Mouse (Mus musculus) adrenal gland, postnatal 14 days (tissue): Measurements from ENCODE around the gene Gli1. TPM values are rescaled to one million over a fixed set of nuclear protein-coding genes. Genes with fewer than 3 reads are reported as not detected.

Experiments used
- DNase-seq: peaks from one replicate; pipeline ENCODE4 v3.0.0; 2021; ENCODE audit warnings: mixed read lengths
- total RNA-seq: library from RNA; stranded (reverse); gene quantifications from 2 replicates; pipeline ENCODE4 v1.2.3, GENCODE M21; 2021

Gene Gli1
- total RNA-seq, 1 experiment from 2014 or later, result 3.9 TPM

DNA sequence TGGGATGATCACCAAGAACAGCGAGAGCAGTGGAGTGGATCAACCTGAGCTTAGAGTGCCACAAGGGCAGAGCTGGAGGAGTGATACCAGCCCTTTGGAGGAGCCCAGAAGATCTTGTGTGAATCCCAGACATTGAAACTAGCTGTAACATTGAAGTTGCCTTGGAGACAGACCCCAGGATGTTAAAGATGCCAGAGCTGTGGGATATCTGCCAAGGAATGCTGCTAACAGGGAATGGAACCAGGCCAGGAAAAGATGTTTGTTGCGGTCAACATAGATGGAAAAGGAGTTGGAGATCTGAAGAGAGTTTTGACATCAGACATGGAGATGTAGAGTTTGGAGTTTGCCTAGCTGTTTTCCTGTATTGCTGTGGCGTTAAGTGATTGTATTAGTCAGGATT, 4.4 kb upstream of the Gli1 start:
- no peak for DNase-seq

DNA sequence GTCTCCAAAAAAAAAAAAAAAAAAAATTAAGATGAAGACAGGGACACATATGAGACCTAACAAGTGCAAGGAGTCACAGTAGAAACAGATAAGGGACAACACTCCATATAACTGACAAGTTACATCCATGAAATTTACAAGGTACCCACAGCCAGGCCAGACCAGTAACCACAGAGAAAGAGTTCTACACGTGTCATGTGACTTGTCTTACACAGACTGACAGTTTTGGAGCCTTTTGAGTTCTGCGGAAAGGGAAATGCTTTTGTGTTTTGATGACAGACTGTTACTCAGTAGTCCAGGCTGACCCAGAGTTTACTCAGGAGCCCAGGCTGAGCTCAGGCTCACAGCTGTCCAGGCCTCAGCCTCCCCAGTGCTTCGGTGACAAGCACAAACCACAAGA, 1.3 kb upstream of the Gli1 start:
- DNase-seq, result no peak

DNA sequence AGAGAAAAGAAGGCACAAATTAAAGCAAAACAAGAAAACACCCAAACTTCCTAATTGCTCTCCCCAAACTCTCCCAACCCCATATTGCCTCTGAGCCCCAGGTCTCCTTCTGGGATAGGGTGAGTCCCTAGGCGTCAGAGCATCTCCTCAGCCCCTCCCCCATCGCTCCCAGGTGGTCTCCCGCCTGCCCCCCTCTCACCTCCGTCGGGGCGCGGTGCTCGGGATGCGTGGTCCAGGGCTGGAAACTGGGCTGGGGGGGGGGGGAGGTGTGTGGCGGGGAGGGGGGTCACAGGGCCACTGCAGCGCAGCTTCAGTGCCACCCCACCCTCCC, 449 bp downstream of the Gli1 start:
- no peak for DNase-seq

DNA sequence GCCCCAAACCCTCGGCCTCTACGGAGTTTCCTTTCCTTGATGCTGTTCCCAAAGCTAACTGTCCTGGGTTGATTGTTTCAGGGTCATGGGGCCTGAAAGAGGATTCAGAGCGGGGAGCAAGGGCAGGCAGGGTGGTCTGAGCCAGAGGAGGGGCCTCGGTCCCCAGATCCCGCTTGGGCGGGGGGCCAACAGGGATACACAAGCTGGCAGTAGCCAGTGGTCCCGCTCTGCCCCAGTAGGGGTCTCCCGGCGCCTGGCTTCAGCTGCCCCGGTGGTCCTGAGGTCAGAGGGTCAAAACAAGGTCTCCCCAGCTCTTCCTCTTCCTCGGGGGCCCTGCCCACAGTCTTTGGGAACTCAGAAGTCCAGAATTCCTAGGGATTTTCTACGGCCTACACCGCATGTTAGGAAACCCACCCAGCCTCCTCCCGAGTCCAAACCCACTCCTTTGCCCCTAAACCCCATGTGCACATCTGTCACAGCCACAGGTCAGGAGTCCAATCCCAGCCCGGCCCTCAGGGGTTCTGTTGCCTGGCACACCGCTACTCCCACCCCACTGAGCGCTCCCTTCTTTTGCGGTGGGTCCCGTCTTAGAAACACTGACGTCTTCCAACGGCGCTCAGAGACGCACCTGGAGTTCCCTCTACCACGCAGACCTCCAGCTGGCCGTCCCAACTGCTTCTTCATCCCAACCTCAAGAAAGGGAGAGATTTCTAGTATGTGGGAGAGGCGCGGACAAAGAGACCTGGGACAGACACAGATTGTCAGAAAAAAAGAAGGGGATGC, 1.0 kb downstream of the Gli1 start:
- no peak for DNase-seq

DNA sequence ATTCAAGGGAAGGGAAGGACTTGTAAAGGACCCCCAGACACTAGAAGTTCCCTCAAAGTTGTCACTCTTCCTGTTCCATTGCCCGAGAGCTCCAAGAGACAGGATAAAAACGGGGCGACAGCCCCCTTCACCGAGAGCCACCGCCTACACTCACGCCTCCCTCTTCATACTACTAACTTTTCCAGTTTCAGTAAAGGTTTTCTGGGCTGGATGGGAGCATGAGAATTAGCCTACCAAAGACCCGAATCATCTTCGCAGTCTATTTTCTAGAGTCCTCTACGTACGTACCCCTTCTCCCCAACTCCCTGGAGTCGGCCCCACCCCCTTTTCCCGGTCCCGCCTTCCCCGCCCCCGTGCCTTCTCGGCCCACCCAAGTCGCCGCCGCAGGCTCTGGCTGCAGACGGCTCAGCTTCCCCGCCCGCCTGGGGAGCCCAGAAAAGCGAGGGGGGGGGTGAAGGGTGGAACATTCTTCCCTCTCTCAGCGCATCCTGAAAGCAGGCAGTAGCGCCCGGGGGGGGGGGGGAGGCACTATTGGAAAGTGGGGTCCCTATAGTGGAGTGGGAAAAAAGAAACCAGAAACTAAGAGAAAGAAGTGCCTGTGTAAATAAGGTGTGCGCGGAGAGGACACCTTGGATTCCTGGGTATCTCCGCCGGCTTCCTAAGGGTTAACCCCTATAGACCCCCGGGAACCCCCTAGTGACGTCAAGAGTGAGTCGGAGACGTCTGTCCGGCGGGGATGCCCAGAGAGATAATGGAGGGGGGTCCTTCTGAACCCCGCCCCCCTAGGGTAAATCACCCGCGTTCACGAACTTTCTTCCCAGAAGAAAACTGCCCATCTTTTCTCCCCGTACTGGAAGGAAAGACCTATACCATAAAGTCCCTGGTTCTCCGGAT, 1.8 kb downstream of the Gli1 start:
- peak; percentile 68 for DNase-seq

DNA sequence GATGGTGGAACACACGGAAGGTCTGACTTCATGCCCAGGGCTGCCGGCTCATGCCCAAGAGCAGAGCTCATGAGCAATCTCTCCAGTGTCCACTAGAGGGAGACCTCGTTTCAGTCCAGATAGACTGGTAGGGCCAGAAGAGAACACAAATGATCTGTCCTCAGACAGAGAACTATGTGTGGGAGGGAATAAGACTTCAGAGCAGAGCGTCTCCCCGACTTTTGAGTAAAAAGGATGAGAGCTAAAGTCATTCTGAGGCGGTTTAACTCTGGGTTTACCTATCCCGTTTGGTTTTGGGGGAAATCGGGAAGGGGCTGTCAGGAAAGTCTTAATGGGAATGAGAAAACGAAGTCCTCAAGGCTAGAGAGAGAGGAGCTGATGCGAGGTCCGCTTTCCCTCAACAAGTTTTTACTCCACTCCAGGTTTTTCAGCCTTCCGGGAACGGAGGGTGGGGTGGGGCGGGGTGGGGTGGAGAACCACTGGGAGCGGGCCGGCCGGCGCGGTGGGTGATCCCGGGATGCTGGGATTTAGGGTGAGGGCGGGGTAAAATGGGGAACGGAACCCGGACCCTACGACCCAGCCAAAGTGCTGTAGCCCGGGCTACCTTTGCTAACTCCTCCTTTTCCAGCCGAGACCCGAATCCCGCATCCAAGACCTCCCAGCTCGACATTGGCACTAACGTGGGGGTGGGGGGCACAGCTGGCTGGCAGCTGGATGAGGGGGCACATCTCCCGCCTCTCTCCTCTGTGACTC, 2.7 kb downstream of the Gli1 start:
- DNase-seq, result peak; percentile 91

DNA sequence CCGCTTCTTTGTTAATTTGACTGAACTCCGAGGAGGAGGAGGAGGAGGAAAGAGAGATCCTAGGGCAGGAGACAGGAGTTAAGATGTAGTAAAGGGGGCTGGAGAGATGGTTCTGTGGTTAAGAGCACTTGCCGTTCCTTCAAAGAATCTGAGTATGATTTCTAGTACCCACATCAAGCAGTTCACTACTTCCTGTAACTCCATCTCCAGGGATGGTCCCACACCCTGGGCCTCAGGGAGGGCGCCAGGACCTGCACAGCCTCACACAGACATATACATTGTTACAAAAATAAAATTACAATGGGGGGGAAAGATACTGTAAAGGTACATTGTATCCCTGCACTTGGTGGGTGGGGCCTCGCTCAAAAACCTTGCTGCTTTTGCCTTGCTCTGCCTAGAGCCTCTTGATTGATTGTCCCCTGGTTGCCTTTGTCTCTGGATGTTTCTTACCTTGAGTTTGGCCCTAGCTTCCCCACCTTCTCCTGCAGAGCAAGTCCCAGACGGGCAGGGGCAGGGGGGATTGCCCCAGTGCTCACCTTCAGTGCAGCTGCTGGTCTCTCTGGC, 4.2 kb downstream of the Gli1 start:
- no peak for DNase-seq

DNA sequence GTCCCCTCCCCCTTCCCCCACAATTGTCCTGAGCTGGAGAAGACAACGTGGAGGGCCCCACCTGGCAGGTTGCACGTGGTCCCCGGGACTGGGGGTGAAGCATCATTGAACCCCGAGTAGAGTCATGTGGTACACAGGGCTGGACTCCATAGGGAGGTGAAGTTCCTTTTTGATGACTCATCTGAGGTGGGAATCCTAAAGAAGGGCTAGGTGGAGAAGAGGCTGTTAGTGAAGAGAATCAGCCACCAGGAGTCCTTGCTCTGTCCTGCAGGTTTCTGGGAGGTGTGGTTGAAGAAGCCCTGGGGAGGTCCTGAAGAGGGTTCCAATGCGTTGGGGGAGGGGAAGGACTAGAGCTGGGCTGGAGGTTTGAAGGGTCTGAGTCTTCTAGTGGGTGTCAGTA, 4.8 kb downstream of the Gli1 start:
- no peak for DNase-seq

DNA sequence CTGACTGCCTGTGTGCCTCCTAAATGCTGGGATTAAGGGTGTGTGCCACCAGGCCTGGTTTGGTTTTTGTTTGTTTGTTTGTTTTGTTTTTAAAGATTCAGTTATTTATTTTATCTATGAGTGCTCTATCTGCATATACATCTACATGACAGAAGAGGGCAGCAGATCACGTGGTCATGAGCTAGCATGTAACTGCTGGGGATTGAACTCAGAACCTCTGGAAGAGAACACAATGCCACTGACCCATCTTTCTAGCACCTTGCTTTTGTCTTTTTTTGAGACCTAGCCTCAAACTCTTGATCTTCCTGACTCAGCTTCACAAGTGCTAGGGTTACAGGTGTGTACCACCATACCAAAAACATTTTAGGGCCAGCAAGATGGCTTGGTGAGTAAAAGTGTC, 6.5 kb downstream of the Gli1 start:
- no peak for DNase-seq

DNA sequence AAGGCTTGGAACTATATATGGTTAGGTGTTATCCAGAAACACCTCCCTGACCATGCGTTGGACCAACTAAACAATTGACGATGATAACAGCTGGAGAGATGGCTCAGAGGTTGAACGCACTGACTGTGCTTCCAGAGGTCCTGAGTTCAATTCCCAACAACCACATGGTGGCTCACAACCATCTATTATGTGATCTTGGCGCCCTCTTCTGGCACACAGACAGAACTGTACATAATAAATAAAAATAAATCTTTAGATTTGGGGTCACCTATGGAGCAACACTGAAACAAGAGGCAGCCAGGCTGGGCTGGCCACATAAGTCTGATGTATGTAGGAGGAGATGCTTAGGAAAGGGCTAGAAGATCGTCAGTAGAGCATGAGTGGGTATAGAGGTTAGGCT, 8.6 kb downstream of the Gli1 start:
- DNase-seq, result no peak

DNA sequence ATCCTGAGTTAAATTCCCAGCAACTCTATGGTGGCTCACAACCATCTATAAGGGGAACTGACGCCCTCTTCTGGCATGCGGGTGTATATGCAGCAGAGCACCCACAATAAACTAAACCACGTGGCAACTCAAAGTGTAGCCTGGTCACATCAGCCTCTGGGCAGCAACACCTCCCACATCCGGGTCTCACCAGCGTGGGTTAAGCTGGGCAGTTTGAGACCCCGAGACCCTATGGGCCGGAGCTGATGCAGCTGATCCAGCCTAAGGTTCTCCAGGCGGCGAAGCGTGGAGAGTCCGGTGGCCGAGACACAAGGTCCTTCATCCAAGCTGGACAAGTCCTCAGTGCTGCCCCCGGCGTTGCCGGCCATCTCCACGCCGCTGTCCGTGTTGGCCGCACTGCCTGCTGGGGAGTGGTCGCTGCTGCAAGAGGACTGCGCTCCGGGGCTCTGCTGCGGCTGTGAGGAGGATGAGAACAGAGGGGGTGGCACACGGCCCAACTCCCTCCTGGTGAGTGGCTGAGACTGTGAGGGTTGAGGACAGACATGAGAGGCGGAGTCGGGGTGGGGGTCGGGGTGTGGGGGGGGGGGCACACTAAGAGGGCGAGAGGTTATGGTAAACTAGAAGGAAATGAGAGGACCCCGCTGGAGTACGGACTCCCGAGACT, 9.4 kb downstream of the Gli1 start:
- DNase-seq, result no peak

DNA sequence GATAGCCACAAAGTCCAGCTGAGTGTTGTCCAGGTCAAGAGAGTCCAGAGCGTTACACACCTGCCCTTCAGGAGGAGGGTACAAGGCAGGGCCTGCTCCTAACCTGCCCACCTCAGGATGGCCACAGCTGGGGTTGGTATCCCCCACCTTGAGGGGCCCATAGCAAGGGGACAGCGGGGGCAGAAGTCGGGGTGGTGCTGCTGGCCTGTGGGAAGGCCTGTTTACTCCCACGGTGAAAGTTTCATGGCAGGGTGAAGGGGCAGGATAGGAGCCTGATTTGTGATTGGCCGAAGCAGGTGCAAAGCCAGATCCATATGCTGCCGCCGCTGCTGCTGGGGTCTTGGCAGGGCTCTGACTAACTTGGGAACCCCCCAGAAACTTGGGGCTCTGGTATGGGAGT, 11.6 kb downstream of the Gli1 start:
- DNase-seq, result no peak

DNA sequence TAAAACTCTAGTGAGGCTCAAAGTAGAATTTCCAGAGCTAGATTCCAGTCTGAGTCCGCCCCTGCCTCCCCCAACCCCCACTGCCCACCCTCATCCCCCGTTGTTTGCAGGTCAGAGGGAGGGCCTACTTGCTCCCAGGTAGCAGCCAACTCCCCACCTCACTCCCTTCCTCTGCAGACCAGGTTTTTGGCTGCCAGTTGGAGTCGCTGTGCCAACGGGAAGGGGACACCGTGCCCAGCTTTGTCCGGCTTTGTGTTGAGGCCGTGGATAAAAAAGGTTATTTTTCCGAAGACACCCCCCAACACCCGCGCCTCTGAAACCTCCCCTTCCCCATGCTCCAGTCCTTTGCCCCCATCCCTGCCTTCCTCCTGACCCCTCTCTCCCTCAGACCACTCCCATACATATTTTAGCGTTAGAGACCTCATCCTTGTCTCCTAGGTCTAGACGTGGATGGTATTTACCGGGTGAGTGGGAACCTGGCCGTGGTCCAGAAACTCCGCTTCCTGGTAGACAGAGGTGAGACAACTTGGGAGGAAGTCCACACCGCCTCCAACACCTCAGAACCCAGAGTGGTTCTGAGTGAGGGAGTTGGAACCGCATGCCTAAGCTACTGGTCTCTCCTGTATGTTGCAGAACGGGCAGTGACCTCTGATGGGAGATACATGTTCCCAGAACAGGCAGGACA, 14.2 kb downstream of the Gli1 start:
- DNase-seq, result no peak

DNA sequence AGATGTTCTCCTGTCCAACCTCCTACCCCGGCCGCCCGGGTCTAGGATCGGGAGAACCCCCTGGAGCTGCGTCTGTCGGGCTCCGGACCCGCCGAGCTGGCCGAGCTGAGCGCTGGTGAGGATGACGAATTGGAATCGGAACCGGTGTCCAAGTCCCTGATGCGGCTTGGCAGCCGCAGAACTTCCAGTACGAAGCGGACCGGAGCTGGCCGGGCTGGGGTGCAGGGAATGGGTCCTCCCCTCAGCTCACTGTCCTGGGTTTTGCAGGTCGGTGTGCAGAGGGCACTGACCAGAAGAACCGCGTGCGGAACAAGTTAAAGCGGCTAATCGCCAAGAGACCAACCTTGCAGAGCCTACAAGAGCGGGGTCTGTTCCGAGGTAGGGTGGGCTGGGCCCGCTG, 14.9 kb downstream of the Gli1 start:
- DNase-seq, result peak; percentile 52

DNA sequence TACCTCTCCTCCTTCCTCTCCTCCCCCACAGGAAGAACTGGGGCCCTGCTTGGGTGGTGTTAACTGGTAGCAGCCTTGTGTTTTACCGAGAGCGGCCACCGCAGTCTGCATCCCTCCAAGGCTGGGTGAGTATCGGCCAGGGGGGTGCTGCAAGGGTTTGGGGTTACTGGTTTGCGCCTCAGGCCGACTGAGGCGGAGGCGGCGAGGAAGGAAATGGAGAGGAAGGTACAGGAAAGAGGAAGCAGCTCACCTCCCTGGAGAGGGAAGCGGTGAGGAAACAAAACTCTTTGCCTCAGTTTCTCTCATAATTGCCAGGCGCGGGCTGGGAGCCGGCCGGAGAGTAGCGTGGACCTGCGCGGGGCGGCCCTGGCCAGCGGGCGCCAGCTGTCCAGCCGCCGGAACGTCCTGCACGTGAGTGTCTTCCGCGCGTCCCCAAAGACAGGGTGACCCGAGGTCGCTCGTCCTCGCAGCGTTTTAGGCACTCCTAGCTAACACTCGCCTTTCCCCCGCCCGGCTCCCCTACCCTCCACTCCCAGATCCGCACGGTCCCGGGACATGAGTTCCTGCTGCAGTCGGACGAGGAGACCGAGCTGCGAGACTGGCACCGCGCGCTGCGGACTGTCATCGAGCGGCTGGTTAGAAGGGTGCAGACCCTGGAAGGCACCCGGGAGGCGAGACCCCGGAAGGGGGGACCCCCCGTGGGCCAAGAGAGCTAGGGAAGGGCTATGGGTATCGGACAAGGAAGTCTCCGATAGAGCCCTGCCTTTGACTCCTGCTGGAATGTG, 15.6 kb downstream of the Gli1 start:
- peak; percentile 54 for DNase-seq

DNA sequence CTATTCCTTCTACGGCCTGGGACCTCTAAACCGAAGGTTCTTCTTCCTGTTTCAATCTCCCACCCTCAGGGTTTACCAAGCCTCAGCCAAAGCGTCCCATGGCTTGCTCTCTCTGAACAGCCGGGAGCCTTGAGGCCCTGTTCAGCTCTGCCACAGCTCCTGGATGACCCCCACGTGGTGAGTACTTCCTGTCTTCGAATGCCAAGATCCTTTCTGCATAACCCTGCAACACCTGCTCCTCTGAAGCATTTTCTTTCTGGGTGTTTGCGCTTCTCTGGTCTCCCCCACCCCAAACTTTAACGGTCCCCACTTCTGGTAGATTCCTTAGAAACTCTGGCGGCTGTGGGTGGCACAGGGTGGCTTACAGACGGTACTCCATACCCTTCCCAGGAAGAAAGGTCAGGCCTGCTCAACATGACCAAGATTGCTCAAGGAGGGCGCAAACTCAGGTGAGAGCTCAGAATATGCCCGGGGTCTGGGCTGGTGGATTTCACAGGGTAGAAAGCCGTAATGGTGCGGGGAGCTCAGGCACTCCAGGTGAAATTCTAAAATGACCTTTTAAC, 16.2 kb downstream of the Gli1 start:
- DNase-seq, result no peak

DNA sequence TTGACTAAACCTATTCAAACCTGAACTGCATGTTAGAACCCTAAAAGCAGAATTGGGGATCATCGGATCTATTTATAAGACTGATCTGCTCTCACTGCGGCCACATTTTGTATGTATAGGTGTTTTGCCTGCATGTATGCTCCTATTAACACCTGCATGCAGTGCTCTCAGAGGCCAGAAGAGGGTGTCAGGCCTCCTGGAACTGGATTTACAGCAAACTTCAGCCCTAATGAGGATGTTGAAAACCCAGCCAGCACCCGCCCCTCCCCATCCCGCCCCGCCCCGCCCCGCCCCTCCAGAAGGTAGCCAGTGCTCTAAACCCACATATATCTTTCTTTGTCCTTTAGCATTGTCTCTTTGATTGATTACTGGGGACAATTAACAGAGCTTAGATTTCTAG, 17.3 kb downstream of the Gli1 start:
- DNase-seq, result peak; percentile 62

DNA sequence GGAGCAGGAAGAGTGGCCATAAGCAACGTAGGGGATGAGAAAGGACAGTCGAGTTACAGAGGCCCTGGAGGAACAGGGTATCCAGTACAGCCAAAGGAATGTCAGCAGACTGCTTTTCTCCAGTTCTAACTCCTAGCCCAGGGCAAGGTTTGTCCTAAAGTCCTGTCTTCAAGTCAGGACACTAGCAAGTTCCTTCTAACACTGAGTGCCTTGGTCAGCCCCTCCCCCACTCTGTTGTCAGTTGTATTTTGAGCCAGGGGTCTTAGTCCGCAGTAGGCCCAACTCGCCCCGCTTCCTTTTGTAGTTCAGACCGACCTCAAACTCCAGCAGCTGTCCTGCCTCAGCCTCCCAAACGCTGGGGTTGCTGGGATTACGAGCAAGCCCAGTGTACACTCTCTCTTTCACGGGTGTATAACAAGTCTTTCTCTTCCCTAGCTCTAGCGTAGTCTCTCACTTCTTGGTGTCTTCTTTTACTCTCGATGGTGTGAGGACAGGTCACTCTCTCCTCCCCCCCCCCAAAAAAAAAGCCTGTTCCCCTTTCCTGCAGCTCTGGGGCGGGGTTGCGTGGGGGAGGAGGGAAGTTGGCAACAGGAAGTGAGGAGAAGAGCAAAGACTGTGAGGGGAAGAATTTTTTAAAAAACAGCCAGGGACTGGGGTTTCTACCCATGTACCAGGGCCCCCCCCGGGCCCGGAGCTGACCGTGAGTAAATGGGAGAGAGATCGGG, 18.5 kb downstream of the Gli1 start:
- DNase-seq, result no peak

DNA sequence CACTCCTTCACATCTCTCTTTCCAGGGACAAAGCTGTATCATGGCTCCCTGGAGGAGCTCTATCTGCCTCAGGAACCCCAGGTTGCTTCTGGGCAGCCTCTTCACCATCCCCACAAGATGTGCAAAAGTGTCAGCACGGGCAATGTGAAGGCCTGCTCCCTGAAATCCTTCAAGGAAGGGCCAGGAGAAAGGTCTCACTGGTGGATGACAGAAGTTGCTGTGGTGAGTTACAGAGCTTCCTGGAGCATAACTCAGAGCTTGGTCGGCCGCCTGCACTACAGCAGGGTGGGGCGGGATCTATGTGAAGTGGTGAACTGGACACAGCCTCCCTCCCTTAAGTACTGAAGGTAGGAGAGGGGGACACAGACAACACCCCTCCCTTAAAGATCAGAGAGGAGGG, 19.1 kb downstream of the Gli1 start:
- DNase-seq, result no peak

DNA sequence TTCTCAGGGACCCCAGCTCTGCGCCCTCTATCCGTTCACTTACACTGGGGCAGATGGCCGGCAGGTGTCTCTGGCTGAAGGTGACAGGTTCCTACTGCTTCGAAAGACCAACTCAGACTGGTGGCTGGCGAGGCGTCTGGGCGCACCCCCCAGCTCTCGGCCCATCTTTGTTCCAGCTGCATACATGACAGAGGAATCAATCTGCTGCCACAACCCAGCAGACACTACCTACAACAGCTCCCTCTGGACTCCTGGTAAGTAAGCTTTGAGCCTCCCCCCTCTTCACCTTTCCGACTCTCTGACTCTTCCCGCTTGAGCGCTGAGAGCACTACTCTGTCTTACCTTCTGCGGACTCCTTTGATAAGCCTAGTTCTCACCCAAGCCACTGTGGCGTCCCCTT, 19.6 kb downstream of the Gli1 start:
- DNase-seq, result no peak
